Mouse (Mus musculus) ES-Bruce4 (cell line): ENCODE results near the gene Ankrd28. TPM values are rescaled to one million over a fixed set of nuclear protein-coding genes. Genes with fewer than 3 reads are reported as not detected.

Experiments used
- H3K27ac ChIP-seq: 2 replicates; pipeline ENCODE4 v1.5.1; 2012; ENCODE audit warnings: low read length, inconsistent platforms; ENCODE audit not compliant: insufficient read depth
- H3K27me3 ChIP-seq: 2 replicates; pipeline ENCODE4 v1.6.1; 2012; ENCODE audit warnings: mild to moderate bottlenecking, low read length, inconsistent platforms; ENCODE audit not compliant: control insufficient read depth, poor library complexity, insufficient read depth, severe bottlenecking
- H3K36me3 ChIP-seq: 2 replicates; pipeline ENCODE4 v1.6.1; 2012; ENCODE audit warnings: inconsistent platforms, mild to moderate bottlenecking, low read length, moderate library complexity; ENCODE audit not compliant: control insufficient read depth, poor library complexity, insufficient read depth, severe bottlenecking
- H3K4me1 ChIP-seq: one replicate; pipeline ENCODE4 v1.8.1; 2011; ENCODE audit warnings: low read length; ENCODE audit not compliant: control insufficient read depth, insufficient read depth
- H3K4me3 ChIP-seq: 2 replicates; pipeline ENCODE4 v1.5.1; 2011; ENCODE audit warnings: low read depth, mild to moderate bottlenecking, low read length
- H3K9ac ChIP-seq: 2 replicates; pipeline ENCODE4 v1.6.1; 2012; ENCODE audit warnings: low read depth, mild to moderate bottlenecking, inconsistent platforms; ENCODE audit not compliant: poor library complexity, severe bottlenecking
- H3K9me3 ChIP-seq: replicated peaks from 2 replicates; pipeline ENCODE4 v1.6.1; 2012; ENCODE audit warnings: mild to moderate bottlenecking, low read length, inconsistent platforms; ENCODE audit not compliant: control insufficient read depth, poor library complexity, insufficient read depth, severe bottlenecking
- CTCF ChIP-seq: IDR thresholded peaks from one replicate; pipeline ENCODE4 v1.8.1; 2011; ENCODE audit warnings: low read depth, low read length
- EP300 ChIP-seq: IDR thresholded peaks from 2 replicates; pipeline ENCODE4 v1.6.1; 2011; ENCODE audit warnings: low read depth, low read length; ENCODE audit not compliant: insufficient read depth
- POLR2A ChIP-seq: IDR thresholded peaks from one replicate; pipeline ENCODE4 v1.8.1; 2011; ENCODE audit warnings: low read length; ENCODE audit not compliant: insufficient read depth
- polyA plus RNA-seq: library from polyadenylated mRNA; stranded (reverse); fragments of >200 nt; gene quantifications from 2 replicates; pipeline ENCODE4 v1.2.4, GENCODE M21; 2011; ENCODE audit warnings: low read depth; ENCODE audit not compliant: missing spikeins, insufficient read depth, insufficient read length

The Ankrd28 gene
- polyA plus RNA-seq, 1 experiment: 104 TPM

DNA sequence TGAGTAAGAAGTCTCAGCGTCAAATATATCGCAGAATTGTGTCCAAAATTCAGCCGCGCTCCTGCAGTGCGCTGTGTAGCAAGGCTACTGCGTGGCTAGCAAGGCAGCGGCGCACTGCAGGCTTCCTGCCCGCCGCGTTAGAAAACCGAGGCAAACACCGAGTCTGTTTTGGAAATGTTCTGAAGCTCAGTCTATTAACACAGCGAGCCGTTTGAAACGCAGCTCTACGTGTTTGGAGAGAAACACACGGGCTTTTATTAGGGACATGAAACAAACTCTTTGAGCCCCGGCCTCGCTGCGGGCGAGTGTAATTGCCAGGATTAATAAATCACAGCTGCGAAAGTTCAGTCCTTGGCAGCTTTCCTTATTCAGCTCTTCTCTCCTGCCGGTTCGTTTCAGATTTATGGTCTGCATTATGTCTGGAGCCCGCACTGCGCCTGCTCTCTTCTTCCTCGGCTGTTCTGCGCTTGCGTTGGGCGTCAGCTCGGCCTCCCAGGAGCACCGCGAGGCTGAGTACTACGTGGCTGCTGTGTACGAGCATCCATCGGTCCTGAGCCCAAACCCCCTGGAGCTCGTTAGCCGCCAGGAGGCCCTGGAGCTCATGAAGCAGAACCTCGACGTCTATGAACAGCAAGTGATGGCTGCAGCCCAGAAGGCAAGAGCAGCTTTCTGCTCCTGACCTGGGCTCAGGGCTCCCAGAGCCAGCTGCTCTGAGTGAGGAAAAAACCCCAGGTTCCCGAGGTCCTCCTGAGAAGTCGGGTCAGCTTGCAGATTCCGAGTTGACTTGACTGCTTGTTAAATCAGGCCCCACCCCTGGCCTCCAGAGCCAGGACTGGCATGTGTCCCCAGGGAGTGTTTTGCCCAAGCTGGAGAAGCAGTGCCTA lies 168.5 kb downstream of the Ankrd28 start:
- Histone ChIP-seq H3K27ac (no peak overlapping the region), H3K4me3 (peak overlapping the region; percentile 49), H3K9ac (peak overlapping the region; percentile 52), H3K36me3 (no peaks in the 10 kb centered on the region), H3K27me3 (no peaks in the 10 kb centered on the region), H3K4me1 (no peaks in the 10 kb centered on the region), H3K9me3 (no peaks in the 10 kb centered on the region)
- TF ChIP-seq EP300: no peak
- no peak for TF ChIP-seq POLR2A
- no peak for TF ChIP-seq CTCF

DNA sequence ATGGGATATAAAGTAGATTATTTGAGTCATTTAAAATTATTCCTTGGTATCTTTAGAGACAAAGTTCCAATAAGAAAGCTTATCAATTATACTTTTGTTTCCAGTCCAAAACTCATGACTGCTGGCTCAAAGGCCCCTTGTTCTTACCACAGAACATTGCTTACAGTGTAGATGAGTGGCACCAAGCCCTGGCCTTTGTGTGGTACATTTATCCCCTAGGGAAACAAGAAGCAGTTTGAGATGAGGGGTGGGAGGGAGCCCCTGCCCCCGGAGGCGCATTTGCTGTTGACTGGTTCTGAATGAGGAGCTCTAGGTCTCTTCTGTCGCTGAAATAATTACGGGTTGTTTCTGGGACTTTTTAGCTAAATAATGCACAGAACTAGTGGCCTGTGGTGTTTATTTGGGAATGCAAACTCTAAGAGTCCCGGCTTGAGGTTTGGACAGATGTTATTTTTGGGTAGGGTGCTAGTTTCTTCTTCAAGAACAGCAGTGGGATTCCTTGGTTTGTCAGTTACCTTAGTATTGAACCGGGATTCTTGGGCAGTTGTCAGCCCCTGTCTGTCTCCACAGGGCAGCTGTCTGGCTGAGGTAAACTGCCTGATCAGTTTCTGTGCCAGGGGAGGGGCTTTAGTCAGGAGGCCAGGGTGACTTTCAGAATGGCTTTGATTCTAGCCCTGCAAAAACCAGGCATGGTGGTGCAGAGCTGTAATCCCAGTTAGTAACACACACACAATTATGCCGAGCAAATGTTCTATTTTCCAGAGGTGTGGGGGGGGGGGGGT lies 169.9 kb downstream of the Ankrd28 start:
- Histone ChIP-seq H3K36me3 (no peaks in the 10 kb centered on the region), H3K27me3 (no peaks in the 10 kb centered on the region), H3K4me1 (no peaks in the 10 kb centered on the region), H3K9ac (no peak overlapping the region), H3K4me3 (no peak overlapping the region), H3K27ac (no peak overlapping the region), H3K9me3 (no peaks in the 10 kb centered on the region)
- TF ChIP-seq POLR2A: no peak
- TF ChIP-seq EP300: no peak

- Histone ChIP-seq H3K4me1 (no peaks in the 10 kb centered on the region), H3K9ac (no peak overlapping the region), H3K9me3 (no peaks in the 10 kb centered on the region), H3K27ac (no peak overlapping the region), H3K27me3 (no peaks in the 10 kb centered on the region), H3K4me3 (no peak overlapping the region), H3K36me3 (no peaks in the 10 kb centered on the region)
- no peak for TF ChIP-seq EP300
- TF ChIP-seq CTCF: no peak
- TF ChIP-seq POLR2A: no peak
Observed at GRCm38 (mm10) chr14:31659501-31660181, 170.8 kb downstream of the Ankrd28 start.

DNA sequence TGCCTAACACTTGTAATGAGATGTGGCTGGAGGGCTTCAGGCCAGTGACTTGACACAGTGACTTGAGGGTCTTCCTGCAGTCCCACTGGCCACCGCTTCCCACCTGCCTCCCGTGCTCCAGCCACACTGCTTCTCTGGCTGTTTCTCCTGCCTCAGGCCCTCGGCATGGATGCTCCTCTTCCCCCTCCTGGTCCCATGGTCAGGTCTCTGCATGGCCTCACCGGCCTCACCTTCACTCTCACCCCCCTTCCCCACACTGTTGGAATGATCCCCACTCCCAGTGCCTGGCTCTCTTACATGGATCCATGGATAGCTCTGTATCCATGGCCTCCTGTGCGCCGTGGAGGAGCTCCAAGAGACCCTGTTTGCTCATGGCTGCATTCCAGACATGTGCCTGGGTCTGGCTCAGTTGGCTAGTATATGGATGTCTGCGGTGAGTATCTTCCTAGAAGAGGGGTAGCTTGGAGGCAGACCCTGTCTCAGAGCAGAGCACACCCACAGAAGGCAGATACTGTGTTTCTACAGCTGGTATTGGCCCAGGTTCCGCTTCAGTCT lies 172.2 kb downstream of the Ankrd28 start:
- Histone ChIP-seq H3K27ac (no peak overlapping the region), H3K27me3 (no peaks in the 10 kb centered on the region), H3K4me3 (no peak overlapping the region), H3K4me1 (no peaks in the 10 kb centered on the region), H3K9me3 (no peaks in the 10 kb centered on the region), H3K36me3 (no peaks in the 10 kb centered on the region), H3K9ac (no peak overlapping the region)
- no peak for TF ChIP-seq POLR2A
- no peak for TF ChIP-seq EP300
- no peak for TF ChIP-seq CTCF

GRCm38 (mm10) chr14:31656857-31657645 lies 173.4 kb downstream of the Ankrd28 start:
- Histone ChIP-seq H3K36me3 (no peaks in the 10 kb centered on the region), H3K4me1 (no peaks in the 10 kb centered on the region), H3K9ac (no peak overlapping the region), H3K9me3 (no peaks in the 10 kb centered on the region), H3K27me3 (no peaks in the 10 kb centered on the region), H3K4me3 (no peak overlapping the region), H3K27ac (no peak overlapping the region)
- TF ChIP-seq CTCF: peak; percentile 60
- TF ChIP-seq EP300: no peak
